Mouse (Mus musculus): ENCODE measurements around the gene Gm42688.
A peak's percentile ranks its signal among the peaks of the same experiment; 100 is the strongest.

GRCm38 (mm10) chr6:83137576-83137950 is 36.1 kb downstream of the Gm42688 start:
- TF ChIP-seq EP300 (optimal IDR thresholded peaks at IDR 0.05) = no peak
- TF ChIP-seq CTCF (IDR thresholded peaks at IDR 0.05; ENCODE audit: low read depth) = peak; percentile 23

Data from stomach, postnatal 0 days (tissue).